Mouse (Mus musculus) lung, postnatal 36 days (tissue): Measurements from ENCODE around the gene Olfr1461.

Source experiments
- DNase-seq: peaks from one replicate; pipeline ENCODE4 v3.0.0; 2022; ENCODE audit warnings: mixed read lengths

Gene Olfr1461

DNA sequence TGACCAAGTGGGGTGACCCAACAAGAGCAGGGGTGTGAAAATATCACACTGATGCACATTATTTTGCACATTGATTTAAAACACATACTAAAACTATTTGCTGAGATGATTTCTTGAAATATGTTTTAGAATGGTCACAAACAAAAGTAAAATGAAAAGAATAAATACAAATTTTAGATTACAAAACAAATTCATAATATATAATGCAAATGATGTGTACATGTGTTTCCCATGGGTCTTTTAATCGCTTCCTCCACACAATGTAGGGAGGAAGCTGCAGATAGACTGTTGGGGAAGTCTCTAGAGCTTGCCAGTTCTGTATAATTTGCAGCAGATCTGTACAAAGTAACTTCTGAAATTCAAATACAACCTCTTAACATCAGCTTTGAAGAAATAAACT, at the start of gene Olfr1461:
Olfr1461 (plus strand) TSS at position 301 of the 400 bp plus-strand sequence.
- no peak for DNase-seq

DNA sequence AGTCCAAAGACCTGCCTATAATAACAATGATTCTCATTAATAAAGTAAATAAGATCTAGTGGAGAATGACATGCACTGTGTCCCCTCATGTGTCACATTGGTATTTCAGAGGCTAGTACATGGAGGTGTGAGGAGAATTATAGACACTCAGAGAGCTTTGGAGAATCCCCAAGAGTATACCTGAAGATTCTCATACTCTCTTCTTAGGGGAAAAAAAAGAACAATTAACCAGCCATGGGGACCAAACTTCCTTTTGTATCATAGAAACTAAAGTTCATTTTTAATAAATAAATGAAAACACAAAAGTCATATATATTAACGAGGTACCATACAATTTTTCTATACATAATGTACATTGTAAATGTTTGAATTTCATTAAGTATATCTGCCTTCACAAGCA, 13.4 kb upstream of the Olfr1461 start, which contains the start of gene Olfr1459:
Olfr1459 (minus strand) TSS at position 101 of the 400 bp plus-strand sequence.
- DNase-seq: no peak

DNA sequence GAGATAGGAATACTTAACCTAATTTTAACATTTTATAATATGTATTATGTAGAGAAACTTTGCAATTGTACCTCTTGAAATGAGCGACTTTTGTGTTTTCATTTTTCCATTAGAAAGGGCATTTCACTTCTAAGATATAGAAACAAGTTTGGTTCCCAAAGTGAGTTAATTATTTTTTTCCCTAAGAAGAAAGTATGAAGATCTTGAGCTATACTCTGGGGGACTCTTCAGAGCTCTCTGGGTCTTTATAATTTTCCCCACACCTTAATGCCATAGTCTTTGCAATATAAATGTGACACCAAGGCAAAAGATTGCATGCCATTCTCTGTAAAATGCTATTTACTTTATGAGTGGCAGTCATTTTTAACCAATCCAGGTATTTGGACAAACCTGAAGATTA, 22.6 kb downstream of the Olfr1461 start, which contains the start of gene Olfr1462:
Olfr1462 (plus strand) TSS at position 301 of the 400 bp plus-strand sequence.
- no peak for DNase-seq
